Mouse (Mus musculus) ES-Bruce4 (cell line): ENCODE results near the gene Gm3409. TPM values are rescaled to one million over a fixed set of nuclear protein-coding genes. Genes with fewer than 3 reads are reported as not detected.

Source experiments
- H3K27ac ChIP-seq: 2 replicates; pipeline ENCODE4 v1.5.1; 2012; ENCODE audit warnings: low read length, inconsistent platforms; ENCODE audit not compliant: insufficient read depth
- H3K27me3 ChIP-seq: 2 replicates; pipeline ENCODE4 v1.6.1; 2012; ENCODE audit warnings: mild to moderate bottlenecking, low read length, inconsistent platforms; ENCODE audit not compliant: control insufficient read depth, poor library complexity, insufficient read depth, severe bottlenecking
- H3K36me3 ChIP-seq: 2 replicates; pipeline ENCODE4 v1.6.1; 2012; ENCODE audit warnings: inconsistent platforms, mild to moderate bottlenecking, low read length, moderate library complexity; ENCODE audit not compliant: control insufficient read depth, poor library complexity, insufficient read depth, severe bottlenecking
- H3K4me1 ChIP-seq: one replicate; pipeline ENCODE4 v1.8.1; 2011; ENCODE audit warnings: low read length; ENCODE audit not compliant: control insufficient read depth, insufficient read depth
- H3K4me3 ChIP-seq: 2 replicates; pipeline ENCODE4 v1.5.1; 2011; ENCODE audit warnings: low read depth, mild to moderate bottlenecking, low read length
- H3K9ac ChIP-seq: 2 replicates; pipeline ENCODE4 v1.6.1; 2012; ENCODE audit warnings: low read depth, mild to moderate bottlenecking, inconsistent platforms; ENCODE audit not compliant: poor library complexity, severe bottlenecking
- H3K9me3 ChIP-seq: replicated peaks from 2 replicates; pipeline ENCODE4 v1.6.1; 2012; ENCODE audit warnings: mild to moderate bottlenecking, low read length, inconsistent platforms; ENCODE audit not compliant: control insufficient read depth, poor library complexity, insufficient read depth, severe bottlenecking
- CTCF ChIP-seq: IDR thresholded peaks from one replicate; pipeline ENCODE4 v1.8.1; 2011; ENCODE audit warnings: low read depth, low read length
- EP300 ChIP-seq: IDR thresholded peaks from 2 replicates; pipeline ENCODE4 v1.6.1; 2011; ENCODE audit warnings: low read depth, low read length; ENCODE audit not compliant: insufficient read depth
- POLR2A ChIP-seq: IDR thresholded peaks from one replicate; pipeline ENCODE4 v1.8.1; 2011; ENCODE audit warnings: low read length; ENCODE audit not compliant: insufficient read depth
- polyA plus RNA-seq: library from polyadenylated mRNA; stranded (reverse); fragments of >200 nt; gene quantifications from 2 replicates; pipeline ENCODE4 v1.2.4, GENCODE M21; 2011; ENCODE audit warnings: low read depth; ENCODE audit not compliant: missing spikeins, insufficient read depth, insufficient read length

Gm3409 gene
- polyA plus RNA-seq, 1 experiment, result not detected

DNA sequence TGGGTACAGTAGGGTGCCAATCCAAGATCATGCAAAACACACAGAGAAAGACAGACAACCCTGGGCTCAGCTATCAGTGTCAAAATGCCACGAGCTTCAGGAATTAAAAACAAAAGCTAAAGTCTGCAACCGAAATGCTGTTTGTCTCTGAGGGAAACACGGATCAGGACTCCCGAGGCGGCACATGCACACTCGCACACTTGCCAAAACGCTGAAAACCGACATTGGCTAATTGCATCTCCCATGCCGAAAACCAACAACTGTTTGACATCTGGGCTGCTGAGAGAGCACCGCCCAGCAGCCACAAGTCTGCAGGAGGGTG, 46.7 kb downstream of the Gm3409 start:
- Histone ChIP-seq H3K27me3 (no peaks in the 10 kb centered on the region), H3K27ac (no peak overlapping the region), H3K9ac (no peak overlapping the region), H3K4me3 (peak overlapping the region; percentile 59; the same call in 1 of the 2 replicates), H3K9me3 (no peaks in the 10 kb centered on the region), H3K4me1 (no peaks in the 10 kb centered on the region), H3K36me3 (no peaks in the 10 kb centered on the region)
- no peak for TF ChIP-seq CTCF

DNA sequence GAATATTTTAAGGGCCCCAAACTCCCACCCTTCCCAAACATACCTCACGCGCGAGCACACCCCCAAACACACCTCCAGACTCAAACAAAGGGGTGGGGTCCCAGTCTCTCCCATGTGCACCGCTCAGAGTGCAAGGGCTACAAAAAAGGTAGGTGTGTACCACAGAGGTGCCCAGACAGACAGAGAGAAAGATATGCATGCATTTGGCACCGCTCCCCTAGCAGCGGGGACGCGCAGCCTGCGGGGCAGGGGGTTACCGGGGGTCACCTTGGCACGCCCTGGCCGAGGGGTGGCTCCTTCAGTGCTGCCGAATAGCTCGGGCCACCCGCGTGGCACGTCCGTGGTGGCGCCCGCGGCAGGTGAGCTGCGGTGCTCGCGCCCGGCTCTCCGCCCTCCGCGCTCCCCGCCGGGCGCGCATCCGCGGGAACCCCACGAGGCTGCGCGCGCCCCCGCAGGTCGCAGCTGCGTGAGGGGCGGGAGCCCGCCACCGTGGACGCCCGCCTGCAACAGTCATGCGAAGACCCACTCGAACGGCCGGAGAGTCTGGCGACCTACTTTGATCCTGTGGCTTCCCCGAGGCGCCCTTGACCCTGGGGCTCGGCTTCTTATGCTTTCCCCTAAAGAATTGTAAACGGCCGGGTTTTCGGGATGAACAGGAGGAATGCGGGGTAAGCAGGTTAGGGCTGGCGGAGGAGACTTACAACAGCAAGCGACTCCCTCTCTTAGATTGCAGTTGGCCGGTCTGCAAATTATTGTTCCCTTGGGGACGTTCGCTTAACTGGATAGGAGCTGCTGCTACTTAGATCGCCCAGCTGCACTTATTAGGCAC, 47.2 kb downstream of the Gm3409 start, which contains the start of gene Gpr12:
Gene Gpr12, minus strand, starts transcription at position 762 of the 829 bp plus-strand sequence.
- Histone ChIP-seq H3K27me3 (no peaks in the 10 kb centered on the region), H3K9me3 (no peaks in the 10 kb centered on the region), H3K4me3 (peak within 1 kb of the TSS; percentile 59), H3K9ac (peak within 1 kb of the TSS; percentile 28), H3K27ac (no peak within 1 kb of the TSS), H3K36me3 (no peaks in the 10 kb centered on the region), H3K4me1 (no peaks in the 10 kb centered on the region)
- TF ChIP-seq EP300 (no peak), POLR2A (no peak), CTCF (no peak)

DNA sequence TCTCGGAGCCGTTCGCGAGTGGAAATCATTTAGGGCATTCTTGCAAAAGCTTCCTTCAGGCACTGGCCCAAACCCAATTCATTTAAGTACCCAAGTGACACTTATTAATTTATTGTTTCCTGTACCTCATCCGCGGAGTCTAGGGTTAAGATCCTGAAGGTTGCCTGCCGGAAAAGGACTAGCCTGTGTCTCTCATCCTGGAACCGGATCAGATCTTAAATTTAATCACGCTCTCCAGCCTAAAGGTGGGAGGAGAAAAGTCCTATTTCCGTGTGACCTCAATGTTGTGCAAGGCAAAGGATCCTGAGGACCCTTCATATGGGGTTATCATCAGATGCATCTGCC, 47.8 kb downstream of the Gm3409 start:
- H3K4me3 ChIP-seq, result peak overlapping the region; percentile 59
- TF ChIP-seq CTCF (no peak), POLR2A (no peak), EP300 (no peak)
- no peaks in the 10 kb centered on the region for H3K27me3 ChIP-seq
- no peaks in the 10 kb centered on the region for H3K9me3 ChIP-seq
- H3K27ac ChIP-seq, result no peak overlapping the region
- H3K36me3 ChIP-seq, result no peaks in the 10 kb centered on the region
- no peaks in the 10 kb centered on the region for H3K4me1 ChIP-seq
- no peak overlapping the region for H3K9ac ChIP-seq

DNA sequence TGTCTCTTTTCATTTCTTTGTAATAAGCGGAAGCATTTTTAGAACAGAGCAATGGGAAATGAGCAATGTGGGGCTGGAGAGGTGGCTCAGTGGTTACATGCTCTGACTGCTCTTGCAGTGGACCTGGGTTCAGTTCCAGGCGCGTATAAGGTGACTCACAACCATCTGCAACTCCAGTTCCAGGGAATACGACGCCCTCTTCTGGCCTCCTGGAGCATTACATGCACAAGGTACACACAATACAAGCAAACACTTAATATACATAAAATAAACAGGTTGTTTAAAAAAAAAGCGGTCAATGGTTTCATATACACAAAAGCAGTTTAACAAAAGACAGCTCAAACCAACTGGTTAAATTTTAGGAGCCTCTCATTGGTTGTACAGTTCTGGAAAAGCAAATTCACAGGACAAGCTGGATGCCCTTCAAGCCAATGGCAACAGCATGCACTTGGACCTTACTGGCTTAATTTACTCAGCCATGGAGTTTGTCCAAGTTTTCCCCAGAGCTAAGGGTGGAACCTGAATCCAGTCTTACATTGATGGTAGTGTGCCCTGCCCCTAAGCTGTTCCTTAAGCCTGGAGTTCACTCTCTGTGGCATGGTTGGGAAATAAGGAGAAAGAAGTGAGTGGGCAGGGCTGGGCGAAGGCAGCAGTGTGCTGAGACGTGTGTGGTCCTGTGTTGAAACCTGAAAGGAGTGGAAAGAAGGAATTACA, 49.1 kb downstream of the Gm3409 start:
- no peak overlapping the region for H3K9ac ChIP-seq
- no peak overlapping the region for H3K27ac ChIP-seq
- H3K9me3 ChIP-seq, result no peaks in the 10 kb centered on the region
- H3K36me3 ChIP-seq, result no peaks in the 10 kb centered on the region
- TF ChIP-seq POLR2A (no peak), CTCF (peak; percentile 24), EP300 (no peak)
- no peaks in the 10 kb centered on the region for H3K27me3 ChIP-seq
- H3K4me1 ChIP-seq, result no peaks in the 10 kb centered on the region
- no peak overlapping the region for H3K4me3 ChIP-seq

Other genes with a start within 250 kb of the Gm3409 start
- 32.3 and 33.1 TPM in 2 replicates for gene Wasf3, start 152.7 kb upstream of the Gm3409 start, polyA plus RNA-seq
- gene Gm6408, start 55.7 kb upstream of the Gm3409 start, polyA plus RNA-seq, result not detected in 2 replicates
- not detected in 2 replicates for gene Gm6370, start 46.3 kb upstream of the Gm3409 start, polyA plus RNA-seq
- gene 4930449I24Rik, start 35.2 kb upstream of the Gm3409 start, polyA plus RNA-seq, result not detected in 2 replicates
- not detected in 2 replicates for gene Gm3402, start 23.5 kb upstream of the Gm3409 start, polyA plus RNA-seq
- not detected in 2 replicates for gene Gm3404, start 11.8 kb upstream of the Gm3409 start, polyA plus RNA-seq
- gene Gm3415, start 18.5 kb downstream of the Gm3409 start, polyA plus RNA-seq, result not detected in 2 replicates
- gene Gpr12, start 47.6 kb downstream of the Gm3409 start, polyA plus RNA-seq, result not detected in 2 replicates